Mouse (Mus musculus) myocyte (in vitro differentiated cells): ENCODE measurements around the gene Alkbh1.

Experiments
- CEBPB ChIP-seq: IDR thresholded peaks from 2 replicates; pipeline ENCODE4 v1.6.1; 2011; ENCODE audit warnings: mild to moderate bottlenecking, moderate library complexity; ENCODE audit not compliant: poor library complexity, insufficient read depth, severe bottlenecking
- E2F4 ChIP-seq: IDR thresholded peaks from one replicate; pipeline ENCODE4 v1.6.1; 2011; ENCODE audit warnings: mild to moderate bottlenecking, control low read depth, moderate library complexity; ENCODE audit not compliant: insufficient read depth
- MAX ChIP-seq: IDR thresholded peaks from one replicate; pipeline ENCODE4 v1.6.1; 2011; ENCODE audit warnings: low read depth, mild to moderate bottlenecking, control low read depth
- MYOD1 ChIP-seq, 3 experiments: IDR thresholded peaks; one replicate each; pipeline ENCODE4 v1.6.1; 2011; ENCODE audit warnings: control low read depth in 2 of 3, low read depth in 2 of 3, mild to moderate bottlenecking in 2 of 3, moderate library complexity in 1 of 3; ENCODE audit not compliant: insufficient read length in 2 of 3, control insufficient read depth in 1 of 3
- MYOG ChIP-seq, 3 experiments: IDR thresholded peaks; one replicate each; pipeline ENCODE4 v1.6.1; 2011; ENCODE audit warnings: control low read depth in 2 of 3, low read depth in 2 of 3, mild to moderate bottlenecking in 2 of 3; ENCODE audit not compliant: insufficient read length in 2 of 3, control insufficient read depth in 1 of 3, insufficient read depth in 1 of 3
- POLR2A ChIP-seq: IDR thresholded peaks from one replicate; pipeline ENCODE4 v1.6.1; 2011; ENCODE audit warnings: low read depth, mild to moderate bottlenecking, control low read depth, moderate library complexity; ENCODE audit not compliant: insufficient read length
- POLR2AphosphoS2 ChIP-seq: IDR thresholded peaks from one replicate; pipeline ENCODE4 v1.6.1; 2011; ENCODE audit warnings: low read depth, control low read depth; ENCODE audit not compliant: insufficient read length
- REST ChIP-seq: IDR thresholded peaks from one replicate; pipeline ENCODE4 v1.6.1; 2011; ENCODE audit warnings: mild to moderate bottlenecking, control low read depth, moderate library complexity; ENCODE audit not compliant: insufficient read depth, insufficient read length
- SRF ChIP-seq: IDR thresholded peaks from one replicate; pipeline ENCODE4 v1.6.1; 2011; ENCODE audit warnings: low read depth; ENCODE audit not compliant: control insufficient read depth, insufficient read length
- TCF12 ChIP-seq: IDR thresholded peaks from one replicate; pipeline ENCODE4 v1.6.1; 2011; ENCODE audit warnings: mild to moderate bottlenecking, control low read depth; ENCODE audit not compliant: poor library complexity, insufficient read depth, severe bottlenecking
- TCF3 ChIP-seq: IDR thresholded peaks from one replicate; pipeline ENCODE4 v1.6.1; 2011; ENCODE audit warnings: low read depth, control low read depth; ENCODE audit not compliant: insufficient read length
- USF1 ChIP-seq: IDR thresholded peaks from one replicate; pipeline ENCODE4 v1.6.1; 2011; ENCODE audit warnings: low read depth, mild to moderate bottlenecking, control low read depth, moderate library complexity

GRCm38 (mm10) chr12:87394316-87394715, 49.5 kb downstream of the Alkbh1 start:
- TF ChIP-seq POLR2A: no peak
- no peak for TF ChIP-seq E2F4
- TF ChIP-seq USF1: no peak
- TF ChIP-seq TCF12: no peak
- no peak for TF ChIP-seq REST
- no peak for TF ChIP-seq MYOG (IDR thresholded peaks at IDR 0.05; ENCODE audit: control insufficient read depth in 1 of 3, insufficient read depth in 1 of 3, insufficient read length in 2 of 3, low read depth in 2 of 3)
- TF ChIP-seq MAX: no peak
- TF ChIP-seq POLR2AphosphoS2: no peak
- no peak for TF ChIP-seq MYOD1 (IDR thresholded peaks at IDR 0.05; ENCODE audit: control insufficient read depth in 1 of 3, insufficient read length in 2 of 3, low read depth in 2 of 3)
- TF ChIP-seq CEBPB: no peak
- TF ChIP-seq TCF3: no peak
- TF ChIP-seq SRF: no peak
